Mouse (Mus musculus) thymus, postnatal 25 days (tissue): Measurements from ENCODE around the gene Tns3.

Experiments used
- DNase-seq: peaks from one replicate; pipeline ENCODE4 v3.0.0; 2022

The Tns3 gene

GRCm38 (mm10) chr11:8427660-8428059, 236.7 kb downstream of the Tns3 start:
- no peak for DNase-seq

GRCm38 (mm10) chr11:8425226-8425570, 239.1 kb downstream of the Tns3 start:
- DNase-seq, result no peak

- peak; percentile 48 for DNase-seq
Measured at GRCm38 (mm10) chr11:8424342-8425225, 239.8 kb downstream of the Tns3 start.

- DNase-seq, result peak; percentile 28
Measured at GRCm38 (mm10) chr11:8405225-8405899, 259.0 kb downstream of the Tns3 start.

GRCm38 (mm10) chr11:8401328-8401727, 263.0 kb downstream of the Tns3 start:
- no peak for DNase-seq

GRCm38 (mm10) chr11:8396329-8396728, 268.0 kb downstream of the Tns3 start:
- DNase-seq, result no peak

GRCm38 (mm10) chr11:8391564-8391963, 272.8 kb downstream of the Tns3 start:
- DNase-seq, result no peak

GRCm38 (mm10) chr11:8385891-8386405, 278.4 kb downstream of the Tns3 start:
- DNase-seq, result no peak
